Mouse (Mus musculus) midbrain, embryonic 15.5 days (tissue): ENCODE measurements around the gene Pde6b. TPM values are rescaled to one million over a fixed set of nuclear protein-coding genes. Genes with fewer than 3 reads are reported as not detected.

Experiments
- ATAC-seq: fragments of 200-750 bp; cut with Nextera tagmentation; replicated peaks from 2 replicates; pipeline ENCODE4 v1.8.0; 2017; ENCODE audit warnings: moderate TSS enrichment
- H3K27ac ChIP-seq: fragments of 300-500 bp; sonication (generic); 2 replicates; pipeline ENCODE4 v1.5.1; 2015; ENCODE audit warnings: mild to moderate bottlenecking, inconsistent platforms
- H3K27me3 ChIP-seq: fragments of 300-500 bp; sonication (generic); replicated peaks from 2 replicates; pipeline ENCODE4 v1.6.1; 2015; ENCODE audit warnings: inconsistent platforms
- H3K36me3 ChIP-seq: fragments of 300-500 bp; sonication (generic); replicated peaks from 2 replicates; pipeline ENCODE4 v1.6.1; 2015; ENCODE audit warnings: inconsistent platforms
- H3K4me1 ChIP-seq: fragments of 300-500 bp; sonication (generic); 2 replicates; pipeline ENCODE4 v1.6.1; 2015; ENCODE audit warnings: inconsistent platforms
- H3K4me2 ChIP-seq: fragments of 300-500 bp; sonication (generic); 2 replicates; pipeline ENCODE4 v1.6.1; 2015; ENCODE audit warnings: inconsistent platforms, mild to moderate bottlenecking, moderate library complexity
- H3K4me3 ChIP-seq: fragments of 300-500 bp; sonication (generic); 2 replicates; pipeline ENCODE4 v1.5.1; 2015; ENCODE audit warnings: mild to moderate bottlenecking, inconsistent platforms
- H3K9ac ChIP-seq: fragments of 300-500 bp; sonication (generic); 2 replicates; pipeline ENCODE4 v1.6.1; 2015; ENCODE audit warnings: mild to moderate bottlenecking, inconsistent platforms
- H3K9me3 ChIP-seq: fragments of 300-500 bp; sonication (generic); 2 replicates; pipeline ENCODE4 v1.6.1; 2016; ENCODE audit warnings: inconsistent platforms
- WGBS: fragments of 180-500 bp; shearing (Covaris S2); methylation state at CpG from one replicate; pipeline ENCODE4 v1.1.7; 2015; ENCODE audit warnings: mixed read lengths; 5-methylcytosine and 5-hydroxymethylcytosine counted together
- polyA plus RNA-seq: library from polyadenylated mRNA; unstranded; fragments of >200 nt; fragmentation: Nextera tagmentation; extraction: Ambion mirVana; gene quantifications from 2 replicates; pipeline ENCODE4 v1.2.1, GENCODE M21; 2015

Gene Pde6b
- polyA plus RNA-seq, 1 experiment from 2014 or later, result 0.23 TPM

- peak overlapping the region; percentile 86 for H3K4me3 ChIP-seq
- H3K9ac ChIP-seq, result peak overlapping the region; percentile 79
- no peaks in the 10 kb centered on the region for H3K9me3 ChIP-seq
- ATAC-seq, result peak; percentile 61
- under 1% methylated on average over 92 of the region's 100 CpGs for WGBS
- H3K27me3 ChIP-seq, result peaks cover 77% of the 10 kb centered on the region
- H3K4me1 ChIP-seq, result peaks cover 40% of the 10 kb centered on the region
- peak overlapping the region; percentile 58; the same call in 1 of the 2 replicates for H3K27ac ChIP-seq
- H3K36me3 ChIP-seq, result no peaks in the 10 kb centered on the region
- peak overlapping the region; percentile 95 for H3K4me2 ChIP-seq
Observed at GRCm38 (mm10) chr5:108366984-108367841, 21.0 kb upstream of the Pde6b start.

GRCm38 (mm10) chr5:108367871-108368332 lies 20.3 kb upstream of the Pde6b start, which contains the start of gene Gm42517:
TSS of gene Gm42517 (minus strand) at chr5:108367922.
- H3K9me3 ChIP-seq, result no peaks in the 10 kb centered on the region
- H3K27me3 ChIP-seq, result peaks cover 84% of the 10 kb centered on the region
- H3K4me1 ChIP-seq, result peaks cover 40% of the 10 kb centered on the region
- H3K4me2 ChIP-seq, result peak within 1 kb of the TSS; percentile 95
- peak within 1 kb of the TSS; percentile 86 for H3K4me3 ChIP-seq
- peak within 1 kb of the TSS; percentile 79 for H3K9ac ChIP-seq
- peak within 1 kb of the TSS; percentile 58; the same call in 1 of the 2 replicates for H3K27ac ChIP-seq
- peak; percentile 40 for ATAC-seq
- H3K36me3 ChIP-seq, result no peaks in the 10 kb centered on the region
- under 1% methylated on average over 15 of the region's 36 CpGs for WGBS

DNA sequence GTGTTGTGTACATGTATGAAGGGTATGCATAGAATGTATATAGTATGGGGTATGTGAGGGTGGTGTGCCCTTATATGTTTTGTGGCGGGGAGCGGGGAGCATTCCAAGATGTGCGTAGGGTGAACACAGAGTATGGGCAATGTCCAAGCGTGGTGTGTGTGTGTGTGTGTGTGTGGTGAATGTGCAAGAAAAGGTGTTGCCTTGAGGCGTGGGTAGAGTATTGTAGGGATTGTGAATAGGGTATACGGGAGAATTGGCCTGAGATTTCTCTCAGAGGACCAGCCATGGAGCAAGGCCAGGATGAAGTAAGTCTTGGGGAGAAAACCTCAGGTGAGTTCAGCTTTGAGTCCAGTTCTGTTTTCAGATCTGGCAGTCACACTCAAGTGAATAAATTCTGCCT lies 19.7 kb upstream of the Pde6b start:
- WGBS, result 6% methylated on average over 6 of the region's 6 CpGs
- Histone ChIP-seq H3K4me1 (peaks cover 40% of the 10 kb centered on the region), H3K9me3 (no peaks in the 10 kb centered on the region), H3K27ac (no peak overlapping the region), H3K4me2 (peak overlapping the region; percentile 95), H3K27me3 (peaks cover 84% of the 10 kb centered on the region), H3K36me3 (no peaks in the 10 kb centered on the region), H3K9ac (peak overlapping the region; percentile 34; the same call in 1 of the 2 replicates), H3K4me3 (peak overlapping the region; percentile 86)
- peak; percentile 32 for ATAC-seq

GRCm38 (mm10) chr5:108368851-108369621 lies 19.2 kb upstream of the Pde6b start:
- ATAC-seq, result peak; percentile 58
- Histone ChIP-seq H3K4me1 (peaks cover 40% of the 10 kb centered on the region), H3K4me2 (peak overlapping the region; percentile 95), H3K27ac (no peak overlapping the region), H3K36me3 (no peaks in the 10 kb centered on the region), H3K9ac (peak overlapping the region; percentile 34), H3K9me3 (no peaks in the 10 kb centered on the region), H3K27me3 (peaks cover 78% of the 10 kb centered on the region), H3K4me3 (peak overlapping the region; percentile 86)
- WGBS, result under 1% methylated on average over 49 of the region's 49 CpGs

DNA sequence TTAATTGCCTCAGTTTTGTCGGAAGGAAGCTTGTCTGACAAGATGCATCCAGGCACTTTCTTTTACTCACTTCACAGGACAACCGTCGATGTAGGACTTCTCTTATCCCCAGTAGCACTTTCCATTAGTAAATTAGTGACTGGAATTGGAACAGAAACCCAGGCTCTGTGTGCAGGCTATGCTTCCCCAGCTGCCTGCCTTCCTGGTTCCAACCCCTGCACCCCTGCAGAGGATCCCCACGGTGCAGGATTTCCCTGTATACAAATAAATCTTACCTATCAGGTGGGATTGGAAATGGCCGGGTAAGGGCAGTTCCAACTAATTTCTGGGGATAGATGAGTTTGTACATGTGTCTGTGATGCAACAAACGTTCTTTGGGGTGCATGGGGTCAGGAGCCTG lies 18.2 kb upstream of the Pde6b start:
- no peak for ATAC-seq
- Histone ChIP-seq H3K36me3 (no peaks in the 10 kb centered on the region), H3K27ac (no peak overlapping the region), H3K27me3 (peaks cover 69% of the 10 kb centered on the region), H3K4me2 (0 out of 2 replicates have a peak overlapping the region, but pooled peaks have one; percentile 95), H3K4me1 (peaks cover 39% of the 10 kb centered on the region), H3K9ac (no peak overlapping the region), H3K9me3 (no peaks in the 10 kb centered on the region), H3K4me3 (peak overlapping the region; percentile 86; the same call in 1 of the 2 replicates)
- WGBS, result 3% methylated on average over 6 of the region's 6 CpGs

DNA sequence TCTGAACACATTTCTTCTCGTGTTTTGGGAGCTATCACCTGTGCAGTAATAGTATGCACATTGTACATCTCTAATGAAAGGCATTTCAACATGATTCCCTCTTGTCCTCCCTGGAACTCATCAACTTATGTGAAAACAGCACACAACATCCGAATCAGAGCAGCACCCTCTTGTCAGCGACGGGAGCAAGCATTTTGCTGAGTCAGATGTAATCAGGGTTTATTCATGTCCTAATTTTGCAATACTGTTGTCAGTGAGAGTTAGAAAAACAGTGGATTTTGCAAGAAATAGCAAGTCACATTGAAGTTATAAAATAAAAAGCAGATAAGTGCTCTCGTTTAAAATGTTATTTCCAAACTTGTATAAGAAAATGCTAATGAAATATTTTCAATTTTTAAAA lies 14.1 kb upstream of the Pde6b start:
- WGBS, result 74% methylated on average over 5 of the region's 5 CpGs
- no peak overlapping the region for H3K4me3 ChIP-seq

DNA sequence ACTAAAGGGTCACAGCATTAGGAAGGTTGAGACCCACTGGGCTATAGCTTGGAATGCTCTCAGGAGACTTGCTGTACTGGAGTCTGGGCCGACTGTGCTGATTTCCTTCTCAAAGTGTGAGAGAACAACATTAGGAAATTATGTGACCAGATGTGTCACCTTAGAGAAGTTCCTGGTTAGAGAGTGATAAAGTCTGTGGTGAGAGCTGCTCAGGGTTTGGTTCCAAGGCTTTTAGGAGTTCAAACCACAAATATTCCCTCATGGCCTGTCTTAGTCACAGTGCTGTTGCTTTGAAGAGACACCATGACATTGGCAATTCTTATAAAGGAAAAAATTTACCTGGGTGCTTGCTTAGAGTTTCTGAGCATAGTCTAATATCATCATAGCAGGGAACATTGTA lies 12.1 kb upstream of the Pde6b start:
- Histone ChIP-seq H3K27me3 (peaks cover 21% of the 10 kb centered on the region), H3K27ac (no peak overlapping the region), H3K9me3 (no peaks in the 10 kb centered on the region), H3K9ac (no peak overlapping the region), H3K4me1 (no peaks in the 10 kb centered on the region), H3K4me3 (no peak overlapping the region), H3K4me2 (no peak overlapping the region), H3K36me3 (no peaks in the 10 kb centered on the region)
- 76% methylated on average over 1 of the region's 1 CpGs for WGBS
- no peak for ATAC-seq

More for the DNA sequence above, 14.1 kb upstream of the Pde6b start:
- H3K27ac ChIP-seq, result no peak overlapping the region
- no peaks in the 10 kb centered on the region for H3K9me3 ChIP-seq
- H3K4me1 ChIP-seq, result peaks cover 7% of the 10 kb centered on the region
- peaks cover 40% of the 10 kb centered on the region for H3K27me3 ChIP-seq
- H3K36me3 ChIP-seq, result no peaks in the 10 kb centered on the region
- H3K4me2 ChIP-seq, result no peak overlapping the region
- ATAC-seq, result no peak
- no peak overlapping the region for H3K9ac ChIP-seq

- Histone ChIP-seq H3K4me1 (no peaks in the 10 kb centered on the region), H3K36me3 (no peaks in the 10 kb centered on the region), H3K4me3 (no peak overlapping the region), H3K27ac (no peak overlapping the region), H3K27me3 (0 out of 2 replicates have a peak, but pooled peaks cover 1% of the 10 kb centered on the region), H3K4me2 (no peak overlapping the region), H3K9me3 (0 out of 2 replicates have a peak, but pooled peaks cover 4% of the 10 kb centered on the region), H3K9ac (no peak overlapping the region)
- no peak for ATAC-seq
- 90% methylated on average over 4 of the region's 4 CpGs for WGBS
Observed at GRCm38 (mm10) chr5:108378346-108378745, 9.8 kb upstream of the Pde6b start.

DNA sequence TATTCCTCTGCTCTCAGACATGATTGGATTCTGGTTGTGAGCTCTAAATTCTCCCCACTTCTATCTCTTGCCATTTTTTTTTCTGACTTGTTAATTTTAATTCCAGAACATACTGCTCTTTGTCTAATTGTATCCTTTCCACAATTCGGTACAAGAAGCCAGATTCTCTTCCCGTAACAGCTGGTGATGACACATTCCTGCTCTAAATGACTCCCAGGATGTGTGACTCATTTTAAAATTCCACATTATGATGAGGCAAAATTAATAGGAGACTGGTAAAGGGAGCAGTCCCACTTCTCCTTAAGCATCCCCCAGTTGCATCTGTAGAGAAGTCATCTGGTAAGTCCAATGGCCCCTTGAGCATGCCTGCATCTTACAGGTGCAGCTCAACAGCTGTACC lies 2.6 kb upstream of the Pde6b start:
- Histone ChIP-seq H3K27ac (no peak overlapping the region), H3K9me3 (0 out of 2 replicates have a peak, but pooled peaks cover 4% of the 10 kb centered on the region), H3K4me2 (no peak overlapping the region), H3K36me3 (no peaks in the 10 kb centered on the region), H3K9ac (no peak overlapping the region), H3K4me1 (no peaks in the 10 kb centered on the region), H3K4me3 (no peak overlapping the region), H3K27me3 (no peaks in the 10 kb centered on the region)
- WGBS, result 87% methylated on average over 2 of the region's 2 CpGs
- ATAC-seq, result no peak

DNA sequence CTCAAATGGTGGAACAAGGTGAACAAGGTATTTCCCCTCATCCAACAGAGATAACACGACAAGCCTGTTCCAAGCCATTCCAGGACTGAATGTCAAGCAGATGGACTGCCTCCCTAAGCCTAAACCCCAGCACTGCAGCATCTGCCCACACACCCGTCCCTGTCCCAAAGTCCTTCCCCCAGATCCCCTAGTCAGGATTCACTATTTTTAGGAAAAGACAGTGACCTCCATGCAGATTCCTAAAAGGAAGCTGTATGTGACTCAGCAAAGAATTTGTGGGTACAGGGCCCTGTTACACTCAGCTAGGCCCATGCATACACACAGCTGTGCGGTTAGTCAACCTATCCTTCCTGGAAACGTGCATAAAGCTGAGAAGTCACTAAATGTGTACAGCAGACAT lies 1.7 kb upstream of the Pde6b start:
- Histone ChIP-seq H3K27me3 (no peaks in the 10 kb centered on the region), H3K9ac (no peak overlapping the region), H3K4me1 (no peaks in the 10 kb centered on the region), H3K36me3 (no peaks in the 10 kb centered on the region), H3K9me3 (0 out of 2 replicates have a peak, but pooled peaks cover 4% of the 10 kb centered on the region), H3K4me3 (no peak overlapping the region), H3K27ac (no peak overlapping the region), H3K4me2 (no peak overlapping the region)
- WGBS, result 64% methylated on average over 4 of the region's 4 CpGs
- no peak for ATAC-seq

GRCm38 (mm10) chr5:108389744-108390143 lies 1.6 kb downstream of the Pde6b start:
- H3K4me3 ChIP-seq, result no peak overlapping the region
- H3K4me2 ChIP-seq, result no peak overlapping the region
- ATAC-seq, result no peak
- H3K27me3 ChIP-seq, result no peaks in the 10 kb centered on the region
- WGBS, result 74% methylated on average over 3 of the region's 3 CpGs
- H3K9ac ChIP-seq, result no peak overlapping the region
- H3K27ac ChIP-seq, result no peak overlapping the region
- H3K4me1 ChIP-seq, result no peaks in the 10 kb centered on the region
- H3K36me3 ChIP-seq, result no peaks in the 10 kb centered on the region
- H3K9me3 ChIP-seq, result no peaks in the 10 kb centered on the region

GRCm38 (mm10) chr5:108403453-108403852 lies 15.3 kb downstream of the Pde6b start:
- no peaks in the 10 kb centered on the region for H3K9me3 ChIP-seq
- WGBS, result 78% methylated on average over 4 of the region's 4 CpGs

More at GRCm38 (mm10) chr5:108403453-108403852, 15.3 kb downstream of the Pde6b start:
- Histone ChIP-seq H3K36me3 (no peaks in the 10 kb centered on the region), H3K4me2 (no peak overlapping the region), H3K9ac (no peak overlapping the region), H3K4me1 (no peaks in the 10 kb centered on the region), H3K4me3 (no peak overlapping the region), H3K27ac (no peak overlapping the region), H3K27me3 (no peaks in the 10 kb centered on the region)
- no peak for ATAC-seq
